Mouse (Mus musculus): Measurements from ENCODE around the gene Mov10. TPM values are rescaled to one million over a fixed set of nuclear protein-coding genes. Genes with fewer than 3 reads are reported as not detected.
"Not testable (repeated sequence)": the region's sequence is repeated elsewhere in the genome, so short reads cannot be mapped to it uniquely, and the experiment has no call there.

Gene Mov10
- polyA plus RNA-seq, 1 experiment from 2014 or later, result 28.1 TPM

- Histone ChIP-seq H3K4me3 (ENCODE audit: low read depth, low read length) (no peak overlapping the region), H3K36me3 (ENCODE audit: control insufficient read depth, insufficient read depth, low read length) (no peaks in the 10 kb centered on the region), H3K4me1 (replicated peaks; ENCODE audit: control insufficient read depth, insufficient read depth) (no peaks in the 10 kb centered on the region), H3K27me3 (ENCODE audit: control insufficient read depth, insufficient read depth, low read length) (no peaks in the 10 kb centered on the region), H3K27ac (replicated peaks) (no peak overlapping the region), H3K4me2 (replicated peaks; ENCODE audit: low read depth) (no peak overlapping the region), H3K9ac (ENCODE audit: low read length) (no peak overlapping the region), H3K9me3 (ENCODE audit: control insufficient read depth, low read length) (no peaks in the 10 kb centered on the region)
- ATAC-seq (ENCODE audit: low FRiP score, low TSS enrichment) (no peak), DNase-seq (ENCODE audit: low spot score) (no peak)
- no peak for TF ChIP-seq CTCF (IDR thresholded peaks at IDR 0.05; ENCODE audit: low read depth)
- no peak for TF ChIP-seq EP300 (optimal IDR thresholded peaks at IDR 0.05)
- WGBS, result 78% methylated on average over 4 of the region's 4 CpGs
Measured at GRCm38 (mm10) chr3:104767716-104768115, 50.6 kb downstream of the Mov10 start.

GRCm38 (mm10) chr3:104767141-104767540 is 51.2 kb downstream of the Mov10 start:
- H3K9ac ChIP-seq (ENCODE audit: low read length), result no peak overlapping the region
- DNase-seq (ENCODE audit: low spot score) (no peak), ATAC-seq (ENCODE audit: low FRiP score, low TSS enrichment) (no peak)
- H3K4me3 ChIP-seq (ENCODE audit: low read depth, low read length), result no peak overlapping the region
- TF ChIP-seq CTCF (IDR thresholded peaks at IDR 0.05; ENCODE audit: low read depth), result no peak
- TF ChIP-seq EP300 (optimal IDR thresholded peaks at IDR 0.05), result no peak
- H3K4me1 ChIP-seq (replicated peaks; ENCODE audit: control insufficient read depth, insufficient read depth), result no peaks in the 10 kb centered on the region
- no peaks in the 10 kb centered on the region for H3K27me3 ChIP-seq (ENCODE audit: control insufficient read depth, insufficient read depth, low read length)
- WGBS, result 57% methylated on average over 2 of the region's 2 CpGs
- H3K36me3 ChIP-seq (ENCODE audit: control insufficient read depth, insufficient read depth, low read length), result no peaks in the 10 kb centered on the region
- no peaks in the 10 kb centered on the region for H3K9me3 ChIP-seq (ENCODE audit: control insufficient read depth, low read length)
- H3K4me2 ChIP-seq (replicated peaks; ENCODE audit: low read depth), result no peak overlapping the region
- H3K27ac ChIP-seq (replicated peaks), result no peak overlapping the region

- no peaks in the 10 kb centered on the region for H3K36me3 ChIP-seq (ENCODE audit: control insufficient read depth, insufficient read depth, low read length)
- 29% methylated on average over 4 of the region's 4 CpGs for WGBS
- H3K4me2 ChIP-seq (replicated peaks; ENCODE audit: low read depth), result no peak overlapping the region
- H3K27ac ChIP-seq (replicated peaks), result no peak overlapping the region
- H3K9me3 ChIP-seq (ENCODE audit: control insufficient read depth, low read length), result no peaks in the 10 kb centered on the region
- no peak for ATAC-seq (ENCODE audit: low FRiP score, low TSS enrichment)
- H3K4me3 ChIP-seq (ENCODE audit: low read depth, low read length), result no peak overlapping the region
- H3K27me3 ChIP-seq (ENCODE audit: control insufficient read depth, insufficient read depth, low read length), result no peaks in the 10 kb centered on the region
- peak; percentile 55 for DNase-seq (ENCODE audit: low spot score)
- TF ChIP-seq EP300 (optimal IDR thresholded peaks at IDR 0.05) (no peak), CTCF (IDR thresholded peaks at IDR 0.05; ENCODE audit: low read depth) (peak; percentile 73)
- no peak overlapping the region for H3K9ac ChIP-seq (ENCODE audit: low read length)
- H3K4me1 ChIP-seq (replicated peaks; ENCODE audit: control insufficient read depth, insufficient read depth), result no peaks in the 10 kb centered on the region
Measured at GRCm38 (mm10) chr3:104765021-104765420, 53.3 kb downstream of the Mov10 start.

GRCm38 (mm10) chr3:104762103-104762863 is 56.1 kb downstream of the Mov10 start:
- DNase-seq (ENCODE audit: low spot score), result peak; percentile 29
- not testable (repeated sequence) for H3K4me2 ChIP-seq (replicated peaks; ENCODE audit: low read depth); H3K27ac ChIP-seq (replicated peaks); H3K36me3 ChIP-seq (ENCODE audit: control insufficient read depth, insufficient read depth, low read length); H3K9ac ChIP-seq (ENCODE audit: low read length); H3K9me3 ChIP-seq (ENCODE audit: control insufficient read depth, low read length); H3K27me3 ChIP-seq (ENCODE audit: control insufficient read depth, insufficient read depth, low read length); ATAC-seq (ENCODE audit: low FRiP score, low TSS enrichment); H3K4me1 ChIP-seq (replicated peaks; ENCODE audit: control insufficient read depth, insufficient read depth); H3K4me3 ChIP-seq (ENCODE audit: low read depth, low read length)
- WGBS, result 22% methylated on average over 20 of the region's 20 CpGs

GRCm38 (mm10) chr3:104758869-104759268 is 59.5 kb downstream of the Mov10 start:
- H3K36me3 ChIP-seq (ENCODE audit: control insufficient read depth, insufficient read depth, low read length), result no peaks in the 10 kb centered on the region
- H3K27me3 ChIP-seq (ENCODE audit: control insufficient read depth, insufficient read depth, low read length), result no peaks in the 10 kb centered on the region
- peak overlapping the region; percentile 57 for H3K4me2 ChIP-seq (replicated peaks; ENCODE audit: low read depth)
- peak overlapping the region; percentile 31 for H3K4me3 ChIP-seq (ENCODE audit: low read depth, low read length)
- no peaks in the 10 kb centered on the region for H3K4me1 ChIP-seq (replicated peaks; ENCODE audit: control insufficient read depth, insufficient read depth)
- no peaks in the 10 kb centered on the region for H3K9me3 ChIP-seq (ENCODE audit: control insufficient read depth, low read length)
- H3K9ac ChIP-seq (ENCODE audit: low read length), result peak overlapping the region; percentile 38; the same call in 1 of the 2 replicates
- TF ChIP-seq CTCF (IDR thresholded peaks at IDR 0.05; ENCODE audit: low read depth) (no peak), EP300 (optimal IDR thresholded peaks at IDR 0.05) (no peak)
- ATAC-seq (ENCODE audit: low FRiP score, low TSS enrichment) (no peak), DNase-seq (ENCODE audit: low spot score) (no peak)
- H3K27ac ChIP-seq (replicated peaks), result no peak overlapping the region
- 25% methylated on average over 5 of the region's 5 CpGs for WGBS

GRCm38 (mm10) chr3:104758406-104758805 is 60.0 kb downstream of the Mov10 start:
- peak overlapping the region; percentile 31 for H3K4me3 ChIP-seq (ENCODE audit: low read depth, low read length)
- no peak for TF ChIP-seq EP300 (optimal IDR thresholded peaks at IDR 0.05)
- TF ChIP-seq CTCF (IDR thresholded peaks at IDR 0.05; ENCODE audit: low read depth), result peak; percentile 85
- H3K9me3 ChIP-seq (ENCODE audit: control insufficient read depth, low read length), result no peaks in the 10 kb centered on the region
- H3K27me3 ChIP-seq (ENCODE audit: control insufficient read depth, insufficient read depth, low read length), result no peaks in the 10 kb centered on the region
- no peaks in the 10 kb centered on the region for H3K4me1 ChIP-seq (replicated peaks; ENCODE audit: control insufficient read depth, insufficient read depth)
- peak; percentile 78 for DNase-seq (ENCODE audit: low spot score)
- H3K36me3 ChIP-seq (ENCODE audit: control insufficient read depth, insufficient read depth, low read length), result no peaks in the 10 kb centered on the region
- peak overlapping the region; percentile 38; the same call in 1 of the 2 replicates for H3K9ac ChIP-seq (ENCODE audit: low read length)
- under 1% methylated on average over 27 of the region's 27 CpGs for WGBS
- H3K27ac ChIP-seq (replicated peaks), result no peak overlapping the region
- peak; percentile 69; the same call in 1 of the 2 replicates for ATAC-seq (ENCODE audit: low FRiP score, low TSS enrichment)
- peak overlapping the region; percentile 57 for H3K4me2 ChIP-seq (replicated peaks; ENCODE audit: low read depth)

Data from stomach, postnatal 0 days (tissue).